Mouse (Mus musculus) splenic B cell, adult 2 months (primary cell): Measurements from ENCODE around the gene B2m.
"Not testable (repeated sequence)": the region's sequence is repeated elsewhere in the genome, so short reads cannot be mapped to it uniquely, and the experiment has no call there.

Source experiments
- DNase-seq: peaks from one replicate; pipeline ENCODE4 v3.0.0-alpha.2; 2011; ENCODE audit warnings: low read depth, low spot score
- H3K27me3 ChIP-seq: 2 replicates; pipeline ENCODE4 v1.6.1; 2012; ENCODE audit warnings: mild to moderate bottlenecking, low read length, moderate library complexity, mixed read lengths; ENCODE audit not compliant: control insufficient read depth, poor library complexity, insufficient read depth, severe bottlenecking
- H3K36me3 ChIP-seq: 2 replicates; pipeline ENCODE4 v1.6.1; 2012; ENCODE audit warnings: mild to moderate bottlenecking, low read length, moderate library complexity, mixed read lengths; ENCODE audit not compliant: control insufficient read depth, poor library complexity, insufficient read depth, severe bottlenecking

The B2m gene

GRCm38 (mm10) chr2:122147508-122148241, at the start of gene B2m:
Gene B2m, plus strand, starts transcription at chr2:122147686.
- DNase-seq: peak; percentile 99
- no peaks in the 10 kb centered on the region for H3K27me3 ChIP-seq
- H3K36me3 ChIP-seq: peaks cover 7% of the 10 kb centered on the region

- not testable (repeated sequence) for H3K27me3 ChIP-seq
- peak; percentile 13 for DNase-seq
- peaks cover 14% of the 10 kb centered on the region for H3K36me3 ChIP-seq
Observed at GRCm38 (mm10) chr2:122097686-122098085, 49.8 kb upstream of the B2m start.

GRCm38 (mm10) chr2:122102070-122102469, 45.4 kb upstream of the B2m start:
- peaks cover 12% of the 10 kb centered on the region for H3K36me3 ChIP-seq
- DNase-seq: peak; percentile 65
- H3K27me3 ChIP-seq: no peaks in the 10 kb centered on the region

- Histone ChIP-seq H3K36me3 (peaks cover 4% of the 10 kb centered on the region), H3K27me3 (no peaks in the 10 kb centered on the region)
- DNase-seq: no peak
Observed at GRCm38 (mm10) chr2:122108101-122108500, 39.4 kb upstream of the B2m start.

GRCm38 (mm10) chr2:122109714-122110113, 37.8 kb upstream of the B2m start:
- no peak for DNase-seq
- H3K27me3 ChIP-seq: no peaks in the 10 kb centered on the region
- peaks cover 2% of the 10 kb centered on the region; the same call in 1 of the 2 replicates for H3K36me3 ChIP-seq

- Histone ChIP-seq H3K36me3 (no peaks in the 10 kb centered on the region), H3K27me3 (no peaks in the 10 kb centered on the region)
- DNase-seq: peak; percentile 23
Observed at GRCm38 (mm10) chr2:122116888-122117287, 30.6 kb upstream of the B2m start.

GRCm38 (mm10) chr2:122117961-122118958, 29.2 kb upstream of the B2m start, which contains the start of gene Spg11:
Gene Spg11, minus strand, starts transcription at chr2:122118386.
- peak; percentile 99 for DNase-seq

GRCm38 (mm10) chr2:122125680-122126572, 21.6 kb upstream of the B2m start:
- DNase-seq: no peak

More at GRCm38 (mm10) chr2:122117961-122118958, 29.2 kb upstream of the B2m start, which contains the start of gene Spg11:
- Histone ChIP-seq H3K27me3 (no peaks in the 10 kb centered on the region), H3K36me3 (no peaks in the 10 kb centered on the region)

GRCm38 (mm10) chr2:122126765-122127347, 20.6 kb upstream of the B2m start:
- DNase-seq: no peak
- Histone ChIP-seq H3K36me3 (no peaks in the 10 kb centered on the region), H3K27me3 (no peaks in the 10 kb centered on the region)

More at GRCm38 (mm10) chr2:122125680-122126572, 21.6 kb upstream of the B2m start:
- H3K27me3 ChIP-seq: no peaks in the 10 kb centered on the region
- H3K36me3 ChIP-seq: no peaks in the 10 kb centered on the region

GRCm38 (mm10) chr2:122127635-122128034, 19.9 kb upstream of the B2m start:
- H3K36me3 ChIP-seq: no peaks in the 10 kb centered on the region
- DNase-seq: no peak
- H3K27me3 ChIP-seq: no peaks in the 10 kb centered on the region

- Histone ChIP-seq H3K36me3 (no peaks in the 10 kb centered on the region), H3K27me3 (no peaks in the 10 kb centered on the region)
- DNase-seq: no peak
Observed at GRCm38 (mm10) chr2:122132078-122132477, 15.4 kb upstream of the B2m start.

- no peak for DNase-seq
- H3K27me3 ChIP-seq: no peaks in the 10 kb centered on the region
- H3K36me3 ChIP-seq: no peaks in the 10 kb centered on the region
Observed at GRCm38 (mm10) chr2:122132618-122133017, 14.9 kb upstream of the B2m start.

GRCm38 (mm10) chr2:122137839-122138465, 9.5 kb upstream of the B2m start:
- Histone ChIP-seq H3K36me3 (no peaks in the 10 kb centered on the region), H3K27me3 (no peaks in the 10 kb centered on the region)
- DNase-seq: no peak
